Mouse (Mus musculus): Measurements from ENCODE around the gene Tnrc6c.

The Tnrc6c gene

GRCm38 (mm10) chr11:117677111-117677510 lies 23.0 kb downstream of the Tnrc6c start:
- DNase-seq (ENCODE audit: low read depth): no peak

GRCm38 (mm10) chr11:117677594-117677993 lies 23.5 kb downstream of the Tnrc6c start:
- DNase-seq (ENCODE audit: low read depth): no peak

DNA sequence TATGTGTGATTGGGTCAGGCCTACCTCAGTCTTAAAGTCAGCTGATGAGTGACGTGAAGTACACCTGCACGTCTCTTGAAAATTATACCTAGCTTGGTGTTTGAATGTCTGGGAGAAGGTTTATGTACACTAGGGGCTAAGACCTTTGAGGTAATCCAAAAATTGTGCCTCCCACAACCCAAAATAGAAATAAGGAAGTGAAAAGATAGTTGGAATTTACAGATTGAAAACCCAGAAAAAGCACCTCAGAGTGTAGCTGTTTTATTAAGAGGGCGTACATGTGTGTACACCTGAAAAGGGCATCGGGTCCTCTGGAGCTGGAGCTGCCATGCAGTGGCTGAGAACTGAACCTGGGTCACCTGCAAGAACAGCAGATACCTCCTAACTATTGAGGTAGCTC lies 24.1 kb downstream of the Tnrc6c start:
- no peak for DNase-seq (ENCODE audit: low read depth)

DNA sequence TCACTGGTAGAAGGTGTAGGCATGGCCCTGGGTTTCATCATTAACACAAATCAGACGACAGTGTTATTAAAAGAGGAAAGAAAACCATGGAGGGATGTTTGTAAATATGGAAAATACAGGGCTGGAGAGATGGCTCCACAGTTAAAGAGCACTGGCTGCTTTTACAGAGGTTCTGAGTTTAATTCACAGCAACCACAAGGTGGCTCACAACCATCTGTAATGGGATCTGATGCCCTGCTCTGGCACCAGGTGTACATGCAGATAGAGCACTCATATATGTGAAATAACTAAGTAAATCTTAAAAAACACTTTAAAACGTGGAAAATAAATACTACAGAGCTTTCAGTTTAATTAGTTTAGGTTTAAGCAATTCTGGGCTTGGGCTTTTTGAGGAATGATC lies 24.7 kb downstream of the Tnrc6c start:
- no peak for DNase-seq (ENCODE audit: low read depth)

DNA sequence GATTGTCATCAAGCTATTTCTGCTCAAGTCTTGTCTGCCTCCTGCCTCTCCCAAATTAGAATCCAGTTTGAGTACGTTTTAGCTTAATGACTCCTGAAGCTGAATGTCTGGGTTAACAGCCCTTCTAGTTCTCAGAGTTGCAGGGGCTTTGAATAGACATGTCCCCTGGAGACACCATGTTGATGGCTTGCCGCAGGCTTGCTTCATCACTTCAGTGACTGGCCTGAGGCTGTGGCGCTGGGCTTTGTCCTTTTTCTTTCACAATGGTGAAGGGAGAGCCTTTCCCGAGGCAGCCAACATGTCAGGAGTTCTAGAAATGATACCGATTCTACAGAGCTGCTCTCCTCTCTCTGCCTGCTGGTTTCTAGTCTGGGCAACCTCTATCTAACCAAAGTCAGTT lies 30.6 kb downstream of the Tnrc6c start:
- no peak for DNase-seq (ENCODE audit: low read depth)

GRCm38 (mm10) chr11:117685461-117685860 lies 31.4 kb downstream of the Tnrc6c start:
- DNase-seq (ENCODE audit: low read depth): no peak

- peak; percentile 19 for DNase-seq (ENCODE audit: low read depth)
Observed at GRCm38 (mm10) chr11:117686021-117686420, 31.9 kb downstream of the Tnrc6c start.

DNA sequence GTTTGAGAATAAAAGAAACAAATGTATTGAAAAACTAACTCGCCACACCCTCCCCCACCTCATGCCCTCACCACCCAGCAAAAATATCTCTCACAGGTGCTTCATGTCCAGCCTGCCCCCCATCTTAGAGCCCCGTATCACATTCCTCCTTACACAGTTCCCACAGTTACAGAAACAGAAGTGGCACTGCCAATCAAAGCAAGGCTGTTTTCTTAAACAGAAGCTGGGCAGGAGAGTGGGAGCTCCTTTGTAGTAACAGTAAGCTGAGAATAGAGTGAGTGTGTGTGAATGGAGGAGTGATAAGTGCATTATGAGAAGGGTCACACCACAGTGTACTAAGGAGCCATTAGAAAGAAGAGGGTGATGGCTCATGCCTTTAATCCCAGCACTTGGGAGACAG lies 34.5 kb downstream of the Tnrc6c start:
- DNase-seq (ENCODE audit: low read depth): no peak

- DNase-seq (ENCODE audit: low read depth): no peak
Observed at GRCm38 (mm10) chr11:117691311-117691710, 37.2 kb downstream of the Tnrc6c start.

- no peak for DNase-seq (ENCODE audit: low read depth)
Observed at GRCm38 (mm10) chr11:117694050-117694449, 40.0 kb downstream of the Tnrc6c start.

DNA sequence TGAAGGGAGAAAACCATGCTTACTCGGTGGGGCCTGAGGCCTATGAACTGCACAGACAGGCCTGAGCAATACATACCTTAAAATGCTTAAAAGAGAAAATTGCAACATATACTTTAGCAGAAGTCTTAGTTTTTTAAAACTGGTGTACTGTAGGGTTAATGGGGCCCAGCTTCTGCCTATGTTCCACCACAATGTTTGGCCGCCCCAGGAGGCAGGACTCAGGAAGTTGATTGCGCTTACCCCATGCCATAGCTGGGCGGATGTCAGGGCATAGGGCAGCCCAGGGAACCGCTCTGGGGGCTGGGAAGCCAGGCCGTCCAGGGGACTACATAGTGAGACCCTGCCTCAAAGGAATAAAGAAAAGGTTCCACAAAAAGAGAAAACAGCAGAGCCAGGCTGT lies 42.5 kb downstream of the Tnrc6c start:
- no peak for DNase-seq (ENCODE audit: low read depth)

DNA sequence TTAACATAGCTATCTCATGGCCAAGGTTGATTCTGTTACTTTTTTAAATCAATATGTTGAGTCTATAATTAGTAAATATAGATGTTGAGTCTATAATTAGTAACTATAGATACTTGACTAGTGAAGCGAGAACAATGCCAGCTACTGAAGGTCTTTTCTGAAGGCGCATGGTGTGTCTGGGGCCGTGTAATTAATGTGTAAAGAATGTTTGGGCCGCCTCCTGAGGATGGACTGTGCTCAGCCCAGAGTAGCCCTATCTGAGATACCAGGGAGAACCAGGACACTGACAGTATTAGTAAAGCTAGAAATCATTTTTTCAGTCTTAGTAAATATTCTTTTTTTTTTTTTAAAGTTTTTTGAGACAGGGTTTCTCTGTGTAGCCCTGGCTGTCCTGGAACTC lies 46.8 kb downstream of the Tnrc6c start:
- no peak for DNase-seq (ENCODE audit: low read depth)

DNA sequence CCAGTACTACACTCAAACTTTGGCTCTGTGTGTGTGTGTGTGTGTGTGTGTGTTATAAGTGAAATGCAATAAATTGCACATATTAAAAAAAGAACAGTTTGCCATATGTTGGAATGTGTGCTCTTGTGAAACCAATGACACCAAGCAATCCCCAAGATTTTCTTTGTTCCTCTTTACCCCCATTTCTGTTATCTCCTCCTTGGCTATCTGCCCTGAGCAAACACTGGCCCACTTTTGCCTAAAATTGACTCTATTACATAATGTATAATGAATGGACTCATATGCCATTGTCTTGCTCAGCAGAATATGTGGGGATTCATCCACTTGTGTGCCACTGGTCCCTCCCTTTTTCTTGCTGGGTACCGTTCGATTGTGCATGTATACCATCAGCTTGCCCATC lies 52.2 kb downstream of the Tnrc6c start:
- no peak for DNase-seq (ENCODE audit: low read depth)

- DNase-seq (ENCODE audit: low read depth): no peak
Observed at GRCm38 (mm10) chr11:117707238-117707637, 53.1 kb downstream of the Tnrc6c start.

- DNase-seq (ENCODE audit: low read depth): peak; percentile 74
Observed at GRCm38 (mm10) chr11:117709308-117709707, 55.2 kb downstream of the Tnrc6c start.

DNA sequence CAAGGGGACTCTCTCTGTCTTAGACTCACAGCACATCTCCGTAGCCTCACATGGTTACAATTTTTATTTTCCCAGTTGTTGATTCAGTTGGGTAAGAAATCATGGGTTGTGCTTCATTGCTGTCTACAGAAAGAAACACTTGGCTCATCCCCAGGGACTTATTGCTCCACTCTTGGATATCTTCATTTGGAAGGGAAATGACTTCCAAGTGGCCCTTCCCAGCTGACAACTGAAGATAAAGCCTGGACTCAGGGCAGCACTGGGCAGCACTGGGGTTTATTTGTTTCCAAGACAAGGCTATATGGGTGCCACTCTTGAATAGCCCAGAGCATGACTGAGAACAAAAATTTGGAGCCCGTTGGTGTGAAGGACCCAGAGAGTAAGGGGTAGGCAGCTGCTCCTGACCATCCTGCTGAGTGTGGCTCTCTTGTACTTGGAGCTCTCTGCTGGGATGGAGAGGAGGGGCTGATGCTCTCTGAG lies 56.8 kb downstream of the Tnrc6c start:
- no peak for DNase-seq (ENCODE audit: low read depth)

GRCm38 (mm10) chr11:117712065-117712464 lies 58.0 kb downstream of the Tnrc6c start:
- no peak for DNase-seq (ENCODE audit: low read depth)

DNA sequence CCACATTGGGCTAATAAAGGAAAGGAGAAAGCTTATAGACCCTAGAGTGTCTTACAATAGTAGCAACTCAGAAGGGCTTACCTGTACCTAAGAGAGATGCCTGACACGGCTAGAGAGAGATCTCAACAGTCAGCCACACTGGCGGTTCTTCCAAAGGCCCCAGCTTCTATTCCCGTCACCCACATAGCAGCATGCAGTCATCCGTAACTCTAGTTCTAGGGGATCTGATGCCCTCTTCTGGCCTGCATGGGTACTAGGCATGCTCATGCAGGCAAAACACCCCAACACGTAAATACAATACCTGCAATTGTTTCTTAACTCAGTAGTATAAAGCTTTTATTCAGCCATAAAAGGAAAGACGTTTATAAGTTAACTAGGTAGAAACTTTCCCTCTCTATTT lies 59.3 kb downstream of the Tnrc6c start:
- no peak for DNase-seq (ENCODE audit: low read depth)

GRCm38 (mm10) chr11:117718838-117719237 lies 64.7 kb downstream of the Tnrc6c start:
- DNase-seq (ENCODE audit: low read depth): no peak

GRCm38 (mm10) chr11:117724604-117725301 lies 70.7 kb downstream of the Tnrc6c start:
- DNase-seq (ENCODE audit: low read depth): no peak

DNA sequence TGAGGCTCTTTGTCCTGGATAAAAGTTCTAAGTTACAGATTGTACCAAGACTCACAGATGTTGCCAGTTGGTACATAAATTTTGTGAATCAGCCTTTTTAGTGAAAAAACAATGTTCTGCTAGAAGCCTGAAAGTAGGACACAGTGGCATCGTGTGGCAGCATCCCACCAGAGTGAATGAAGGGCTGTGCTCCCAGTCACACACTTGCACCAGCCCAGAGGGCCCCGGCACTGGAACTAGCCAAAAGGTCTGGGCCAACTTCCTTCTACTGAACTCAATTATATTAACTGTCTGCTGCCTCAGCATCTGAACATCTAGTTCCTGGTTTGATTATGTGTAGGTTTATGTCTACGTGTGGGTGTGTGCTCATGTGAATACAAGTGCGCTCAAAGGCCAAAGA lies 72.9 kb downstream of the Tnrc6c start:
- no peak for DNase-seq (ENCODE audit: low read depth)

GRCm38 (mm10) chr11:117728245-117728644 lies 74.2 kb downstream of the Tnrc6c start:
- DNase-seq (ENCODE audit: low read depth): no peak

GRCm38 (mm10) chr11:117728841-117729240 lies 74.8 kb downstream of the Tnrc6c start:
- DNase-seq (ENCODE audit: low read depth): no peak

GRCm38 (mm10) chr11:117729341-117729740 lies 75.3 kb downstream of the Tnrc6c start:
- DNase-seq (ENCODE audit: low read depth): no peak
